Comparison of ENCODE assay signal across 7 mouse cellular contexts in the genomic region with DNA sequence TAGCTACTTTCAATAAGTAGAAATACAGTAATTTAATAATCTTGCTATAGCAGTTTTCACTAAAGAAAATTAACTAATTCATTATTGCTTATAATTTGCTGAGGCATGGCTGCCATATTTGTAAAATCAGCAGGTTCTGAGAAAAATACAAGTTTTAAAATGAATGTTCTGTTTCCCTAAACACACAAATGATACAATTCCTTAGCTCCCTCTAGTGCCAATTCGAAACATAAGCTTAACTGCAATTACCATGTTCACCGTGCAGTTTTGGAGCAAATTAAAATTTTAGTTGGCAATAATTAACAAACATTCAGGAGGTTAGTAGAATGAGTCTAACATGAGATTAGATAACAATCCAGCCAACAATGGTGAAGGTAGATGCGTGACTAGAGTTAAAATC.
DNase-seq lines count a peak whose midpoint lies in the region; ATAC-seq and TF ChIP-seq lines count a peak whose summit lies in the region.

No protein-coding gene starts in this region.

- H3K4me1 ChIP-seq in intestine, postnatal 0 days (replicated peaks; ENCODE audit: control insufficient read depth, insufficient read depth, low read length), result no peaks in the 10 kb centered on the region
- H3K4me1 ChIP-seq in intestine, embryonic 16.5 days (ENCODE audit: control insufficient read depth, insufficient read depth, low read length), result no peaks in the 10 kb centered on the region
- no peaks in the 10 kb centered on the region for H3K4me1 ChIP-seq in lung, postnatal 0 days (ENCODE audit: insufficient read depth, low read depth, low read length)

- H3K9me3 ChIP-seq in intestine, postnatal 0 days (ENCODE audit: control insufficient read depth), result no peaks in the 10 kb centered on the region
- no peaks in the 10 kb centered on the region for H3K9me3 ChIP-seq in intestine, embryonic 16.5 days (ENCODE audit: control insufficient read depth, low read length)
- no peaks in the 10 kb centered on the region for H3K9me3 ChIP-seq in lung, postnatal 0 days (ENCODE audit: low read length)

- CTCF ChIA-PET in Patski (lab: Charles Lee), result no interaction called here

- no peak for ATAC-seq in intestine, postnatal 0 days
- ATAC-seq in intestine, embryonic 16.5 days, result no peak
- ATAC-seq in lung, postnatal 0 days, result no peak
- ATAC-seq in Patski, result no peak

- peak; percentile 64 for DNase-seq in lung, postnatal 0 days (ENCODE audit: low spot score)
- DNase-seq in lung, postnatal 4 days, result no peak
- no peak for DNase-seq in Patski (ENCODE audit: low read depth, low spot score)
- peak; percentile 66 for DNase-seq in retina, embryonic 14.5 days (ENCODE audit: low spot score)
- no peak for DNase-seq in natural killer cell, adult 2 months (ENCODE audit: low spot score in 2 of 2)

- no peak overlapping the region for H3K4me3 ChIP-seq in intestine, postnatal 0 days (ENCODE audit: low read depth, low read length)
- no peak overlapping the region for H3K4me3 ChIP-seq in intestine, embryonic 16.5 days (ENCODE audit: low read length)
- no peak overlapping the region for H3K4me3 ChIP-seq in lung, postnatal 0 days (ENCODE audit: low read depth, low read length)

- no peak overlapping the region for H3K9ac ChIP-seq in intestine, postnatal 0 days (ENCODE audit: low read depth, low read length)
- no peak overlapping the region for H3K9ac ChIP-seq in intestine, embryonic 16.5 days (ENCODE audit: low read depth, low read length)
- H3K9ac ChIP-seq in lung, postnatal 0 days (replicated peaks; ENCODE audit: low read depth), result no peak overlapping the region

- no peak overlapping the region for H3K27ac ChIP-seq in intestine, postnatal 0 days (ENCODE audit: low read depth, low read length)
- H3K27ac ChIP-seq in intestine, embryonic 16.5 days (ENCODE audit: low read length), result no peak overlapping the region
- H3K27ac ChIP-seq in lung, postnatal 0 days (ENCODE audit: low read length), result no peak overlapping the region

- TF ChIP-seq EP300 in lung, postnatal 0 days (IDR thresholded peaks at IDR 0.05), result no peak

- H3K27me3 ChIP-seq in intestine, postnatal 0 days (replicated peaks; ENCODE audit: control insufficient read depth, insufficient read depth, low read length), result no peaks in the 10 kb centered on the region
- no peaks in the 10 kb centered on the region for H3K27me3 ChIP-seq in intestine, embryonic 16.5 days (replicated peaks; ENCODE audit: control insufficient read depth, insufficient read depth, low read length)
- no peaks in the 10 kb centered on the region for H3K27me3 ChIP-seq in lung, postnatal 0 days (replicated peaks; ENCODE audit: insufficient read depth, low read length)
- peaks cover 14% of the 10 kb centered on the region for H3K27me3 ChIP-seq in Patski

- in situ Hi-C loops in Patski (cut with MboI; ENCODE audit: low pct_unique_long_range_greater_than_20kb), result no loop called here

- WGBS in intestine, postnatal 0 days, result 26% methylated on average over 3 of the region's 3 CpGs
- 32% methylated on average over 3 of the region's 3 CpGs for WGBS in intestine, embryonic 16.5 days
- 28% methylated on average over 3 of the region's 3 CpGs for WGBS in lung, postnatal 0 days

- H3K36me3 ChIP-seq in intestine, postnatal 0 days (ENCODE audit: control insufficient read depth, insufficient read depth), result no peaks in the 10 kb centered on the region
- no peaks in the 10 kb centered on the region for H3K36me3 ChIP-seq in intestine, embryonic 16.5 days (ENCODE audit: control insufficient read depth, insufficient read depth, low read length)
- H3K36me3 ChIP-seq in lung, postnatal 0 days (ENCODE audit: insufficient read depth, low read length), result no peaks in the 10 kb centered on the region

- POLR2A ChIA-PET in Patski (lab: Charles Lee), result no interaction called here

- peak; percentile 65 for TF ChIP-seq CTCF in intestine, postnatal 0 days (IDR thresholded peaks at IDR 0.05; ENCODE audit: low read depth)
- peak; percentile 63 for TF ChIP-seq CTCF in lung, postnatal 0 days (IDR thresholded peaks at IDR 0.05)
- peak; percentile 33 for TF ChIP-seq CTCF in Patski (IDR thresholded peaks at IDR 0.05)

- H3K4me2 ChIP-seq in intestine, postnatal 0 days (replicated peaks; ENCODE audit: low read depth), result no peak overlapping the region
- no peak overlapping the region for H3K4me2 ChIP-seq in intestine, embryonic 16.5 days (ENCODE audit: low read depth, low read length)
- H3K4me2 ChIP-seq in lung, postnatal 0 days (replicated peaks; ENCODE audit: low read depth, low read length), result no peak overlapping the region

Comparison
In these comparisons a context has a peak if more than half of its experiments do, and no peak if none do; other contexts are left out.
1. DNase-seq: peak in lung, postnatal 0 days (single experiment) and retina, embryonic 14.5 days (single experiment); none in lung, postnatal 4 days (0 of 2), Patski (single experiment) and natural killer cell, adult 2 months (0 of 2).
2. Peak in every context shown above with its lines, with median percentiles within 50 percentile points of each other: CTCF ChIP-seq.